Mouse (Mus musculus): Measurements from ENCODE around the gene Zdhhc7.

DNA sequence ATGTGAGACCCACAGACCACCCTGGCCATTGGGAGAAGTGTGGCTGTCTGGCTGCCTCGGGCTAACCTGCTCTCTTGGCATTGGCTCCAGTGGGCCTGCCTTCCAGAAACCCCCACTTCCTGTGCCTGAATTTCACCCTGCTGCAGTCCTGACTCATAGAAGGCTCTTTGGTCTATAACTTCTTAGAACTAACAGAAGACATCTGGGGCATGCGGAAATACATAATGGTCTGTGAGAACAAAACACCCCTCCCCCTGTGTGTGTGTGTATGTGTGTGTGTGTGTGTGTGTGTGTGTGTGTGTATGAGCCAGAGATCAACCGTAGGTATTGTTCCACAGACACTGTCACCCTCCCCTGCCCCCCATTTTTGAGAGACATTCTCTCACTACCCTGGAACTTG lies 38.0 kb downstream of the Zdhhc7 start:
- no peak for TF ChIP-seq CTCF (IDR thresholded peaks at IDR 0.05; ENCODE audit: low read depth)
- TF ChIP-seq EP300 (IDR thresholded peaks at IDR 0.05; ENCODE audit: low read depth) = no peak

All from heart, postnatal 0 days (tissue).